Mouse (Mus musculus) stomach, embryonic 15.5 days (tissue): Measurements from ENCODE around the gene Gpr45. TPM values are rescaled to one million over a fixed set of nuclear protein-coding genes. Genes with fewer than 3 reads are reported as not detected.

Experiments
- ATAC-seq: fragments of 200-750 bp; cut with Nextera tagmentation; 2 replicates; pipeline ENCODE4 v1.8.0; 2017; ENCODE audit warnings: low read depth, moderate number of reproducible peaks, moderate TSS enrichment; ENCODE audit not compliant: insufficient read depth, low FRiP score
- H3K27ac ChIP-seq: fragments of 300-500 bp; sonication (generic); 2 replicates; pipeline ENCODE4 v1.5.1; 2015; ENCODE audit warnings: mild to moderate bottlenecking, inconsistent platforms
- H3K27me3 ChIP-seq: fragments of 300-500 bp; sonication (generic); replicated peaks from 2 replicates; pipeline ENCODE4 v1.6.1; 2015; ENCODE audit warnings: inconsistent platforms
- H3K36me3 ChIP-seq: fragments of 300-500 bp; sonication (generic); 2 replicates; pipeline ENCODE4 v1.6.1; 2015; ENCODE audit warnings: inconsistent platforms
- H3K4me1 ChIP-seq: fragments of 300-500 bp; sonication (generic); 2 replicates; pipeline ENCODE4 v1.6.1; 2015; ENCODE audit warnings: inconsistent platforms
- H3K4me2 ChIP-seq: fragments of 300-500 bp; sonication (generic); 2 replicates; pipeline ENCODE4 v1.6.1; 2015; ENCODE audit warnings: mild to moderate bottlenecking, inconsistent platforms
- H3K4me3 ChIP-seq: fragments of 300-500 bp; sonication (generic); replicated peaks from 2 replicates; pipeline ENCODE4 v1.5.1; 2015; ENCODE audit warnings: inconsistent platforms
- H3K9ac ChIP-seq: fragments of 300-500 bp; sonication (generic); 2 replicates; pipeline ENCODE4 v1.6.1; 2015; ENCODE audit warnings: inconsistent platforms
- H3K9me3 ChIP-seq: fragments of 300-500 bp; sonication (generic); 2 replicates; pipeline ENCODE4 v1.6.1; 2016; ENCODE audit warnings: inconsistent platforms
- WGBS: fragments of 180-500 bp; shearing (Covaris S2); methylation state at CpG from one replicate; pipeline ENCODE4 v1.1.7; 2015; 5-methylcytosine and 5-hydroxymethylcytosine counted together
- polyA plus RNA-seq: library from polyadenylated mRNA; unstranded; fragments of >200 nt; fragmentation: Nextera tagmentation; extraction: Ambion mirVana; gene quantifications from 2 replicates; pipeline ENCODE4 v1.2.1, GENCODE M21; 2015

The Gpr45 gene
- polyA plus RNA-seq, 1 experiment from 2014 or later = 5.0 TPM

GRCm38 (mm10) chr1:43051903-43052302, 99.2 kb downstream of the Gpr45 start:
- WGBS = 88% methylated on average over 5 of the region's 5 CpGs
- Histone ChIP-seq H3K27ac (no peak overlapping the region), H3K36me3 (peaks cover 4% of the 10 kb centered on the region), H3K27me3 (no peaks in the 10 kb centered on the region), H3K4me1 (no peaks in the 10 kb centered on the region), H3K4me3 (no peak overlapping the region), H3K4me2 (no peak overlapping the region), H3K9me3 (no peaks in the 10 kb centered on the region), H3K9ac (no peak overlapping the region)
- no peak for ATAC-seq

GRCm38 (mm10) chr1:43065615-43066310, 113.1 kb downstream of the Gpr45 start:
- H3K4me3 ChIP-seq = no peak overlapping the region
- H3K4me2 ChIP-seq = no peak overlapping the region
- H3K27me3 ChIP-seq = no peaks in the 10 kb centered on the region
- H3K27ac ChIP-seq = no peak overlapping the region
- peaks cover 12% of the 10 kb centered on the region; the same call in 1 of the 2 replicates for H3K36me3 ChIP-seq
- no peaks in the 10 kb centered on the region for H3K4me1 ChIP-seq
- H3K9ac ChIP-seq = no peak overlapping the region
- peak; percentile 66; the same call in 1 of the 2 replicates for ATAC-seq
- H3K9me3 ChIP-seq = no peaks in the 10 kb centered on the region
- whole genome bisulfite sequencing = 51% methylated on average over 9 of the region's 9 CpGs

GRCm38 (mm10) chr1:43066573-43066972, 113.9 kb downstream of the Gpr45 start:
- Histone ChIP-seq H3K27ac (no peak overlapping the region), H3K4me2 (no peak overlapping the region), H3K4me3 (no peak overlapping the region), H3K27me3 (no peaks in the 10 kb centered on the region), H3K4me1 (no peaks in the 10 kb centered on the region), H3K9ac (no peak overlapping the region), H3K36me3 (peaks cover 10% of the 10 kb centered on the region; the same call in 1 of the 2 replicates), H3K9me3 (no peaks in the 10 kb centered on the region)
- 79% methylated on average over 8 of the region's 8 CpGs for WGBS
- ATAC-seq = no peak

GRCm38 (mm10) chr1:43067551-43067950, 114.9 kb downstream of the Gpr45 start:
- Histone ChIP-seq H3K4me2 (no peak overlapping the region), H3K4me3 (no peak overlapping the region), H3K9me3 (no peaks in the 10 kb centered on the region), H3K27ac (no peak overlapping the region), H3K9ac (no peak overlapping the region), H3K4me1 (no peaks in the 10 kb centered on the region), H3K27me3 (no peaks in the 10 kb centered on the region), H3K36me3 (peaks cover 4% of the 10 kb centered on the region; the same call in 1 of the 2 replicates)
- 69% methylated on average over 7 of the region's 7 CpGs for whole genome bisulfite sequencing
- ATAC-seq = no peak

- Histone ChIP-seq H3K27ac (no peak overlapping the region), H3K4me3 (no peak overlapping the region), H3K36me3 (peaks cover 6% of the 10 kb centered on the region), H3K27me3 (no peaks in the 10 kb centered on the region), H3K4me1 (no peaks in the 10 kb centered on the region), H3K4me2 (no peak overlapping the region), H3K9me3 (no peaks in the 10 kb centered on the region), H3K9ac (no peak overlapping the region)
- peak; percentile 65; the same call in 1 of the 2 replicates for ATAC-seq
- 68% methylated on average over 5 of the region's 5 CpGs for WGBS
Observed at GRCm38 (mm10) chr1:43070726-43071125, 118.1 kb downstream of the Gpr45 start.

- Histone ChIP-seq H3K9ac (no peak overlapping the region), H3K27me3 (no peaks in the 10 kb centered on the region), H3K36me3 (peaks cover 6% of the 10 kb centered on the region), H3K4me1 (no peaks in the 10 kb centered on the region), H3K4me3 (no peak overlapping the region), H3K9me3 (no peaks in the 10 kb centered on the region), H3K27ac (no peak overlapping the region), H3K4me2 (no peak overlapping the region)
- no peak for ATAC-seq
- 90% methylated on average over 8 of the region's 8 CpGs for WGBS
Observed at GRCm38 (mm10) chr1:43072028-43072427, 119.4 kb downstream of the Gpr45 start.

GRCm38 (mm10) chr1:43072561-43072960, 119.9 kb downstream of the Gpr45 start:
- Histone ChIP-seq H3K27me3 (no peaks in the 10 kb centered on the region), H3K4me3 (no peak overlapping the region), H3K9me3 (no peaks in the 10 kb centered on the region), H3K36me3 (peaks cover 6% of the 10 kb centered on the region), H3K27ac (no peak overlapping the region), H3K4me2 (no peak overlapping the region), H3K9ac (no peak overlapping the region), H3K4me1 (no peaks in the 10 kb centered on the region)
- 59% methylated on average over 1 of the region's 1 CpGs for WGBS
- no peak for ATAC-seq

GRCm38 (mm10) chr1:43074791-43075190, 122.1 kb downstream of the Gpr45 start:
- no peaks in the 10 kb centered on the region for H3K27me3 ChIP-seq
- H3K27ac ChIP-seq = no peak overlapping the region
- no peak overlapping the region for H3K9ac ChIP-seq
- no peak overlapping the region for H3K4me2 ChIP-seq
- no peaks in the 10 kb centered on the region for H3K9me3 ChIP-seq
- ATAC-seq = no peak
- no peaks in the 10 kb centered on the region for H3K4me1 ChIP-seq
- 88% methylated on average over 2 of the region's 2 CpGs for WGBS
- peaks cover 6% of the 10 kb centered on the region for H3K36me3 ChIP-seq
- no peak overlapping the region for H3K4me3 ChIP-seq

- peaks cover 6% of the 10 kb centered on the region for H3K36me3 ChIP-seq
- no peaks in the 10 kb centered on the region for H3K9me3 ChIP-seq
- H3K27ac ChIP-seq = no peak overlapping the region
- H3K9ac ChIP-seq = no peak overlapping the region
- H3K4me1 ChIP-seq = no peaks in the 10 kb centered on the region
- ATAC-seq = no peak
- no peak overlapping the region for H3K4me3 ChIP-seq
- WGBS = 59% methylated on average over 2 of the region's 2 CpGs
- H3K27me3 ChIP-seq = no peaks in the 10 kb centered on the region
- no peak overlapping the region for H3K4me2 ChIP-seq
Observed at GRCm38 (mm10) chr1:43078124-43078523, 125.5 kb downstream of the Gpr45 start.

GRCm38 (mm10) chr1:43082946-43083345, 130.3 kb downstream of the Gpr45 start:
- Histone ChIP-seq H3K9me3 (no peaks in the 10 kb centered on the region), H3K4me2 (no peak overlapping the region), H3K9ac (no peak overlapping the region), H3K27me3 (no peaks in the 10 kb centered on the region), H3K4me3 (no peak overlapping the region), H3K36me3 (no peaks in the 10 kb centered on the region; the same call in 1 of the 2 replicates), H3K4me1 (no peaks in the 10 kb centered on the region), H3K27ac (no peak overlapping the region)
- no peak for ATAC-seq
- 79% methylated on average over 5 of the region's 5 CpGs for WGBS
